23 mouse cellular contexts compared by ENCODE assay signal in genomic region chr10:62932381-62932780, GRCm38 (mm10). TPM values are rescaled to one million over a fixed set of nuclear protein-coding genes. Genes with fewer than 3 reads are reported as not detected.
DNase-seq lines count a peak whose midpoint lies in the region; TF ChIP-seq lines count a peak whose summit lies in the region.
"Had no signal": no experiment of that assay in that cellular context is flagged by ENCODE, and none has a peak within 500 bp of the region (broad histone marks: within the 10 kb centered on the region; RNA-seq: fewer than 3 reads in every experiment).

No protein-coding gene starts in this region.

- WGBS in kidney, adult 2 months: 96% methylated on average over 1 of the region's 1 CpGs

- peaks cover 2% of the 10 kb centered on the region; the same call in 1 of the 2 replicates for H3K4me1 ChIP-seq in kidney, adult 2 months (ENCODE audit: control insufficient read depth, insufficient read depth, low read length)
- H3K4me1 ChIP-seq: forebrain, embryonic 13.5 days; heart, embryonic 13.5 days; hindbrain, embryonic 12.5 days; limb, embryonic 13.5 days; liver, embryonic 15.5 days had no signal

- no peaks in the 10 kb centered on the region for H3K27me3 ChIP-seq in kidney, adult 2 months (replicated peaks; ENCODE audit: control insufficient read depth, insufficient read depth, low read length)
- H3K27me3 ChIP-seq: forebrain, embryonic 13.5 days; heart, embryonic 13.5 days; hindbrain, embryonic 12.5 days; limb, embryonic 13.5 days; liver, embryonic 15.5 days had no signal

- TF ChIP-seq CTCF in kidney, adult 2 months (conservative IDR thresholded peaks at IDR 0.05; ENCODE audit: insufficient read depth, insufficient read length, low read depth, low read length): 0 out of 2 replicates have a peak, but pooled peaks have one; percentile 19

- peaks cover 7% of the 10 kb centered on the region; the same call in 1 of the 2 replicates for H3K36me3 ChIP-seq in kidney, adult 2 months (ENCODE audit: control insufficient read depth, insufficient read depth, low read length)

- no peak overlapping the region for H3K4me3 ChIP-seq in kidney, adult 2 months (ENCODE audit: insufficient read depth, low read depth, low read length)
- H3K4me3 ChIP-seq: forebrain, embryonic 13.5 days; heart, embryonic 13.5 days; hindbrain, embryonic 12.5 days; limb, embryonic 13.5 days; liver, embryonic 15.5 days had no signal

- no peak for TF ChIP-seq POLR2A in kidney, adult 2 months (IDR thresholded peaks at IDR 0.05; ENCODE audit: low read depth, low read length)

- no peak for DNase-seq in kidney, adult 2 months
- no peak for DNase-seq in kidney, postnatal 14 days
- DNase-seq in 416B (ENCODE audit: low read depth) (peak; percentile 31), A20 (ENCODE audit: low read depth, low spot score) (peak; percentile 29), R1 (ENCODE audit: low read depth, low spot score) (peak; percentile 72), adipocyte (ENCODE audit: low spot score) (no peak)
- no peak for DNase-seq in spleen, adult 12 weeks (ENCODE audit: low spot score)
- DNase-seq in lung, adult 18-20 months: no peak
- DNase-seq: adrenal gland, adult 2 months; cerebellum, adult 8-10 months; cerebellum, postnatal 36 days; gastrocnemius, postnatal 10 days; heart, adult 18-20 months; heart, postnatal 14 days; kidney, adult 8-10 months; kidney, postnatal 25 days; layer of hippocampus, adult 9-11 months; thymus, postnatal 25 days had no signal

- no peak overlapping the region for H3K27ac ChIP-seq in kidney, adult 2 months (ENCODE audit: insufficient read depth, low read depth, low read length)
- H3K27ac ChIP-seq: forebrain, embryonic 13.5 days; heart, embryonic 13.5 days; hindbrain, embryonic 12.5 days; limb, embryonic 13.5 days; liver, embryonic 15.5 days had no signal

RNA-seq across cellular contexts. Expression of gene Slc25a16, which starts 11.9 kb away (rescaled TPM):
- polyA plus RNA-seq in kidney, adult 2 months (2012; rRNA removed): 105 and 143 TPM in 2 replicates

RNA-seq across cellular contexts. Expression of gene Dna2, which starts 14.4 kb away (rescaled TPM):
- polyA plus RNA-seq in kidney, adult 2 months (2012; rRNA removed): 6.9 TPM in 2 replicates

RNA-seq across cellular contexts. Expression of gene Tet1, which starts 23.6 kb away (rescaled TPM):
- polyA plus RNA-seq in kidney, adult 2 months (2012; rRNA removed): 1.4 and 1.7 TPM in 2 replicates

RNA-seq across cellular contexts. Expression of gene Rufy2, which starts 47.6 kb away (rescaled TPM):
- polyA plus RNA-seq in kidney, adult 2 months (2012; rRNA removed): 3.3 and 4.0 TPM in 2 replicates

Comparison
In these comparisons a context has a peak if more than half of its experiments do, and no peak if none do; other contexts are left out.
1. DNase-seq: peak in 416B (single experiment), A20 (single experiment) and R1 (single experiment); none in kidney, adult 2 months (single experiment), kidney, postnatal 14 days (single experiment), spleen, adult 12 weeks (single experiment), lung, adult 18-20 months (0 of 2) and adipocyte (single experiment).